Mouse (Mus musculus): ENCODE results near the gene Zfp992.

GRCm38 (mm10) chr4:146457126-146457525 lies 8.3 kb downstream of the Zfp992 start:
- TF ChIP-seq CTCF (IDR thresholded peaks at IDR 0.05; ENCODE audit: low read depth) (no peak), EP300 (IDR thresholded peaks at IDR 0.05; ENCODE audit: low read depth) (no peak)

All from liver, embryonic 14.5 days (tissue).